Mouse (Mus musculus) lung, embryonic 14.5 days (tissue): ENCODE results near the gene Usp1. TPM values are rescaled to one million over a fixed set of nuclear protein-coding genes. Genes with fewer than 3 reads are reported as not detected.

Experiments
- ATAC-seq: fragments of 200-750 bp; cut with Nextera tagmentation; 2 replicates; pipeline ENCODE4 v1.8.0; 2017; ENCODE audit warnings: mild to moderate bottlenecking, moderate TSS enrichment, moderate library complexity; ENCODE audit not compliant: insufficient read depth
- DNase-seq: peaks from one replicate; pipeline ENCODE4 v3.0.0-alpha.2; 2015
- H3K27ac ChIP-seq: fragments of 300-500 bp; sonication (generic); 2 replicates; pipeline ENCODE4 v1.5.1; 2014; ENCODE audit warnings: low read depth, mild to moderate bottlenecking, moderate library complexity
- H3K27me3 ChIP-seq: fragments of 300-500 bp; sonication (generic); 2 replicates; pipeline ENCODE4 v1.6.1; 2014; ENCODE audit warnings: low read length, control low read depth; ENCODE audit not compliant: insufficient read depth
- H3K36me3 ChIP-seq: fragments of 300-500 bp; sonication (generic); 2 replicates; pipeline ENCODE4 v1.6.1; 2014; ENCODE audit warnings: control low read depth; ENCODE audit not compliant: insufficient read depth
- H3K4me1 ChIP-seq: fragments of 300-500 bp; sonication (generic); 2 replicates; pipeline ENCODE4 v1.6.1; 2014; ENCODE audit warnings: antibody characterized with exemption, control low read depth; ENCODE audit not compliant: insufficient read depth
- H3K4me2 ChIP-seq: fragments of 300-500 bp; sonication (generic); 2 replicates; pipeline ENCODE4 v1.6.1; 2014; ENCODE audit warnings: mild to moderate bottlenecking
- H3K4me3 ChIP-seq: fragments of 300-500 bp; sonication (generic); 2 replicates; pipeline ENCODE4 v1.5.1; 2014; ENCODE audit warnings: low read depth, low read length
- H3K9ac ChIP-seq: fragments of 300-500 bp; sonication (generic); 2 replicates; pipeline ENCODE4 v1.6.1; 2014
- H3K9me3 ChIP-seq: fragments of 300-500 bp; sonication (generic); 2 replicates; pipeline ENCODE4 v1.6.1; 2016; ENCODE audit warnings: low read depth, low read length, control low read depth
- CTCF ChIP-seq: IDR thresholded peaks from 2 replicates; pipeline ENCODE4 v1.5.1; 2016; ENCODE audit warnings: antibody characterized with exemption, low read depth
- WGBS: fragments of 180-500 bp; shearing (Covaris S2); extraction: QIAGEN DNeasy Blood & Tissue Kit; methylation state at CpG from one replicate; pipeline ENCODE4 v1.1.7; 2014; 5-methylcytosine and 5-hydroxymethylcytosine counted together
- polyA plus RNA-seq: library from polyadenylated mRNA; unstranded; fragments of >200 nt; fragmentation: Nextera tagmentation; extraction: Ambion mirVana; gene quantifications from 2 replicates; pipeline ENCODE4 v1.2.1, GENCODE M21; 2014

Gene Usp1
- polyA plus RNA-seq, 1 experiment from 2014 or later: 133 TPM

DNA sequence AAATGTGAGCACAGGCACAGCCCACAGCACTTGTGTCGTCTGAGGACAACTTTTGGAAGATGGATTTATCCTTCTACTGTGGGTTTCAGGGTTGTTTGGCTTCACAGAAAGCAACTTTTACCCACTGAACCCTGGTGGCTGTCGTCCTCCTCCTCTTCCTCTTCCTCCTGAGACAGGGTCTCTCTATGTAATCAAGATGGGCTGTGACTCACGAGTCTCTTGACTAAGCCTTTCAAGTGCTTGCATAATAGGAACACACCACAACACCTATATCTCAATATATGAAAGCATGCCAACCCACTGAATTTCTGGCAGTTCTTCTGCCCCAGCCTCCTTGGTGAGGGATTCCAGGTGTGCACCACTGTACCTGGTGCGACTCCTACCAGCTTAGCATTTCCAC lies 2.7 kb upstream of the Usp1 start:
- no peak overlapping the region for H3K27ac ChIP-seq
- ATAC-seq (no peak), DNase-seq (no peak)
- H3K4me3 ChIP-seq: no peak overlapping the region
- 77% methylated on average over 4 of the region's 4 CpGs for WGBS
- H3K4me1 ChIP-seq: peaks cover 6% of the 10 kb centered on the region; the same call in 1 of the 2 replicates
- no peak overlapping the region for H3K9ac ChIP-seq
- no peaks in the 10 kb centered on the region for H3K27me3 ChIP-seq
- TF ChIP-seq CTCF: no peak
- H3K36me3 ChIP-seq: no peaks in the 10 kb centered on the region
- H3K4me2 ChIP-seq: no peak overlapping the region
- no peaks in the 10 kb centered on the region for H3K9me3 ChIP-seq

DNA sequence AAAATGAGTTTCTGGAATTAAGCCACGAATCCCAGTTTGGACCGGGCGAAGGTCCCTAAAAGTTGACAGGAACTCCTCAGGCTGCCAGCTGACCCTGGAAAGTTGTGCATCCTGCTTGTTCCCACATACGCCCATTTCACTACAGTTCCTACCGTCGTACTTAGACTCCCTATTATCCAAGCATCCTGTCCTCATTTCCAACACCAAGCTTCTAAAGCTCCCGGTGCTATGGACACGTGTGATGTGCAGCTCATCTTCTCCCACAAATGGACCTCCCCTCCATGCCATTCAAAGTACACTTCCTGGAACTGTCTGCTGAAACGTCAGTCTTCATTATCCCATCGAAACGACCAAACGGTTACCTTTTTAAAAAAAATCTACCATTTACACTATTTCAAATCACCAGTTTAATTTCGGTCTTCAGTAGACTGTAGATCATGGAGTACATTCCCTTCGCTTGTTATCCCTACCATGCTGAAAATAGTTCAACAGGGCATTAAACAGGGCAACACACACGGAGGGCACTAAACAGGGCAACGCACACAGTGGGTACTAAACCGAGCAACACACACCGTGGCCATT lies 1.5 kb upstream of the Usp1 start:
- TF ChIP-seq CTCF: no peak
- Histone ChIP-seq H3K9me3 (no peaks in the 10 kb centered on the region), H3K4me3 (peak overlapping the region; percentile 97), H3K9ac (peak overlapping the region; percentile 93), H3K4me2 (peak overlapping the region; percentile 86), H3K36me3 (no peaks in the 10 kb centered on the region), H3K27ac (peak overlapping the region; percentile 97), H3K4me1 (peaks cover 6% of the 10 kb centered on the region; the same call in 1 of the 2 replicates), H3K27me3 (no peaks in the 10 kb centered on the region)
- DNase-seq: peak; percentile 63
- ATAC-seq: no peak; the same call in 1 of the 2 replicates
- 8% methylated on average over 18 of the region's 18 CpGs for WGBS

DNA sequence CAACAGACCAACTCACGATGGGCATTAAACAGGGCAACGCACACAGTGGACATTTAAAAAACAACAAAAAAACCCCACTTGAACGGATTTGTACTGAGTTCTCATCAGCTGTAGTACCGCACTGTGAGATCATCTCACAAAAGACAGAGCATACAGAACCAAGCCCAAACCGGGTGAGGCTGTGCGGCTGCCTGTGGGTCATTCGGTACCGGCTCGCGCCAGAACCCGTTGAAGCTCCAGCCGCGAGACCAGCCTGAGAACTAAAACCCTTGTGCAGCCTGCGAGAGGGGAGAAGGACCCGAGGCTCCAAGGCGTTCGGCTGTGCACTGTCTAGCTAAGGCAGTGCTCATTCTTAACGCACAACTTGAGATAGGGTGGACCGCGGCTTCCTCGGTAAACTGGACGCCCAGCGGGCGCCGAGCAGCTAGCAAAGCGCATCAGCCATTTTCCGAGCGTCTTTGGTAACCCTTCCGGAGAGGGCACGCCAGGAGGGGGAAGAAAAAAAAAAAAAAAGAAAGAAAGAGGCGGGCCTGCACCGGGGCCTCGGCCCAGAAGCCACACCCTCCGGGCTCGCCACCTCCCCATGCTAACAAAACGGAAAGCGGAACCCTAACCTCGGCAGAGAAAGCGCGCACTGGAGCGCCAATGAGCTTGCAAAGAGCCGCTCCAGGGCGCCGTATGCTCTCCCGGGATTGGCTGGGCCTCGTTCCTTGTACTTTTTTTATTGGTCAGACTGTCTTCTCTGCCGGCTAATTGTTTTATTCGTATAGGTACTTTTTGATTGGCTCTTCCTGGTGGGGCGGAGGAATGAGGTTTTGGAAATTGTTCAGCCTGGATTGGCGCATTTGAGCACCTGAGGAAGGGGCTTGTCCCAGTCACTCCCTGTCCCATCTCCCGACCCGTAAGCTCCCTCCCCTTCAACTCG lies 705 bp upstream of the Usp1 start:
- Histone ChIP-seq H3K36me3 (0 out of 2 replicates have a peak, but pooled peaks cover under 1% of the 10 kb centered on the region), H3K4me3 (peak overlapping the region; percentile 97), H3K4me2 (peak overlapping the region; percentile 86), H3K9me3 (no peaks in the 10 kb centered on the region), H3K4me1 (peaks cover 6% of the 10 kb centered on the region; the same call in 1 of the 2 replicates), H3K9ac (peak overlapping the region; percentile 93), H3K27me3 (no peaks in the 10 kb centered on the region), H3K27ac (peak overlapping the region; percentile 100)
- peak; percentile 99 for DNase-seq
- peak; percentile 97 for ATAC-seq
- TF ChIP-seq CTCF: no peak
- WGBS: under 1% methylated on average over 53 of the region's 53 CpGs

DNA sequence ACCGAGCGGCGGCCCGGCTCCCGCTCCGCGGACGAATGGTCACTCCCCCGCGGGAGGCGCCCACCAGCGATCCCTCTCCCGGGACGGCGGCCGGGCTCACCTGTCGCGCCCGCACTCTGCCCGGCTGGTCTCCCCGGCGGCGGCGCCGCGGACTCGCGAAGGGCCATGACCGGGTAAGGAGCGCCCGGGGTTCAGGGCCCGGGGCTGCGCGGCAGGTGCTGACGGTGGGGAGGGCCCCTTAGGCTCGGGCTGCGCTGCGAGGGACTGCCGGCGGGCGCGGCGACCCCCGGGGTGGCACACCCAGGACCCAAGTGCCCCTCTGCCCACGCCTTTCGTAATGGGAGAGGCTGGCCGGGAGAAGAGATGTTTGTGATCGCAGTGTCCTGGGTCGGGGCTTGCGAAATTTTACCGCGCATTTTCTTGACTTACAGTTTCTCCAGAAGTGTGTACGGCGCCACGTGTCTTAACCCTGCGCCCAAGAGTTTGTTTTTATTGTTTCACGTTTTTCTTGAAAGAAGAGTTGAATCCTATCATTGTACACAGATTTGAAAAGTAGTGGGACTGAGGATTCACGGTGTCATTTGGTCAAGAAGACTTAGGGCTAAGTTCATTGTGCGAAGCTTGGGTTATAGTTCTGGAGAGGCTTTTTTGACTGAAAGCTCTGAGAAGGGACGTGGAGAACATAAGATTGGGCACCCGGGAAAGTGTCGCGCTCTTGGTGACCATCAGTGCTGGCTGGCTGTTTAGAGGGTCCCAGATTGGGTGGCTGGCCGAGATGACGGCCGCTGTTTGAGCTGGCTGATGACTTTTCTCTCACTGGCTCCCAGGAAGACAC lies 678 bp downstream of the Usp1 start:
- peak overlapping the region; percentile 97 for H3K4me3 ChIP-seq
- no peaks in the 10 kb centered on the region for H3K9me3 ChIP-seq
- no peak for TF ChIP-seq CTCF
- H3K9ac ChIP-seq: peak overlapping the region; percentile 94
- peaks cover 6% of the 10 kb centered on the region; the same call in 1 of the 2 replicates for H3K4me1 ChIP-seq
- DNase-seq (peak; percentile 56), ATAC-seq (peak; percentile 5; the same call in 1 of the 2 replicates)
- WGBS: under 1% methylated on average over 63 of the region's 66 CpGs
- H3K36me3 ChIP-seq: peaks cover 12% of the 10 kb centered on the region; the same call in 1 of the 2 replicates
- H3K27ac ChIP-seq: peak overlapping the region; percentile 100
- peak overlapping the region; percentile 86 for H3K4me2 ChIP-seq
- H3K27me3 ChIP-seq: no peaks in the 10 kb centered on the region

DNA sequence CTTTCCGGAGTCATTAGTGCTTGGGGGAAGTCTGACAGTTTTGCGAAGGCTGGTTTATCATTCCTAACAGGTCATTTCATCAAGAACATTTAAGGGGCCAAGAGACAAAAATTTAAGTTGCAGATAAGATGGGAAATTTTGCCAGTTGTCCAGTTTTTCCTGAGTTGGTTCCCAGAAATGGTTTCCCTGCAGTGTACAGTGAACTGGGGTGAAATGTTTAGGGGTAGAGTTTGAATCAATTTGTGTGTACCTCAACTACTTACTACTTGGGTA lies 1.2 kb downstream of the Usp1 start:
- H3K4me2 ChIP-seq: peak overlapping the region; percentile 86
- H3K9me3 ChIP-seq: no peaks in the 10 kb centered on the region
- peak overlapping the region; percentile 100 for H3K27ac ChIP-seq
- H3K4me1 ChIP-seq: peaks cover 6% of the 10 kb centered on the region; the same call in 1 of the 2 replicates
- peak overlapping the region; percentile 94 for H3K9ac ChIP-seq
- H3K27me3 ChIP-seq: no peaks in the 10 kb centered on the region
- no peak for TF ChIP-seq CTCF
- DNase-seq: no peak
- WGBS: 0% methylated on average over 2 of the region's 2 CpGs
- ATAC-seq: no peak
- peaks cover 14% of the 10 kb centered on the region; the same call in 1 of the 2 replicates for H3K36me3 ChIP-seq
- peak overlapping the region; percentile 97 for H3K4me3 ChIP-seq

DNA sequence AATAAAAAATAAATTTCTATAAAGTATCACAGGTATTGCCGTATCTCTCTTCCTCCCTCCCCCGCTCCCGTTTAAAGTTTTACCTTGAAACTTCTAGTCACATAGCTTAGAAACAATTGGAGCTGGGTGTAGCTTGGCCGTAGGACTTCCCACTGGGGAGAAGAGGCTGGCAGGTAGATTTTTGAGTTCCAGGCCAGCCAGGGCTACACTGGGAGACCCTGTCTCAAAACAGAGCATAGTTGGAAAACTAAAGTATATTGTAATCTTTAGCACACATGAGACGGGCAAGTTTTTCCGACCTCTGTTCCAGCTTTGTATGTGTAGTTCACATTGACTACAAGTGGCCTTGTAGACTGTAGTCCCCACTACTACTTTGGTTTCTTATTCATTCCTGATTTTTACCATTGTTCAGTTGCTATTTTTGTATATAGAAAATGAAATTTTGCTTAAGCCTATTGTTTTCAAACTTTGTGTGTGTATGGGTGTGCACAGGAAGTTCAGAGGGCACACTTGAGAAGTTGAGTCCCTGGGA lies 1.7 kb downstream of the Usp1 start:
- Histone ChIP-seq H3K27me3 (no peaks in the 10 kb centered on the region), H3K4me3 (peak overlapping the region; percentile 97), H3K4me1 (peaks cover 6% of the 10 kb centered on the region; the same call in 1 of the 2 replicates), H3K9me3 (no peaks in the 10 kb centered on the region), H3K9ac (peak overlapping the region; percentile 94), H3K4me2 (peak overlapping the region; percentile 86), H3K27ac (no peak overlapping the region), H3K36me3 (peaks cover 19% of the 10 kb centered on the region)
- 15% methylated on average over 6 of the region's 6 CpGs for WGBS
- ATAC-seq (no peak), DNase-seq (peak; percentile 23)
- no peak for TF ChIP-seq CTCF
